Mouse (Mus musculus): Measurements from ENCODE around the gene Scn2a. TPM values are rescaled to one million over a fixed set of nuclear protein-coding genes. Genes with fewer than 3 reads are reported as not detected.

The Scn2a gene
- 0.03 and 0.06 TPM in 2 replicates for polyA plus RNA-seq (2012; rRNA removed)

DNA sequence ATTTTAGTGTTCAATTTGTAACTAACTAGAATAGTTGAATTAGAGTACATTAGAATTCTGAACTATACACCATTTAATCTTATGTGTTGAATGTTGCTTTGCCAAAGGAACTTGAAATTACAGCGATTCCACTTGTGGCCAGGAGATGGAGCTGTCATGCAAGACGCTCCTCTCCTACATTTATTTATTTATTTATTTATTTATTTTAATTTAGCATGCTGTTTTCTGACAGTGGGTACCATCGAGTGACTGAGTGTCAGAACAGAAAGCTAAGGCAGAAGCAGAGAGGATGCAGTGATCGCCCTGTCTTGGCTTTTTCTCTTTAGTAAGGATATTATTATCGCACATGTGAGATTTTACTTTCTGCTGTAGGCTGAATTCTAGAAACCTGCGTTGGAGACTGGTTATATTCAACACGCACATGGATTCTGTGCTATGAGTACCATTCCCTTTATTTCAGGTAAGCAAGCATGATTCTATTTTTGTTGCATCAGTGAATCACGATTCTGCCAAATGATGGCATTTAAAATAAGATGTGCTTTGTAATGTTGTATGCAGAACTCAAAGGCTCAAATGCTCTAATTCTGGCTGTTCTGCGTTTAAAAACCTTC, at the start of gene Scn2a:
TSS of gene Scn2a (plus strand) at position 216 of the 611 bp plus-strand sequence.

Other genes with a start within 250 kb of the Scn2a start
- gene Scn3a, start 53.1 kb upstream of the Scn2a start, polyA plus RNA-seq (2012; rRNA removed) = 0.02 TPM in 2 replicates
- 0.01 and 0.05 TPM in 2 replicates for gene Csrnp3, start 225.0 kb downstream of the Scn2a start, polyA plus RNA-seq (2012; rRNA removed)

All from liver, embryonic 14 days (tissue).